Mouse (Mus musculus) thymus, postnatal 10 days (tissue): ENCODE measurements around the gene Chd8.
"Not testable (repeated sequence)": the region's sequence is repeated elsewhere in the genome, so short reads cannot be mapped to it uniquely, and the experiment has no call there.

Source experiments
- DNase-seq, 2 experiments: peaks; one replicate each; pipeline ENCODE4 v3.0.0; 2021; ENCODE audit warnings: low spot score in 2 of 2

The Chd8 gene

GRCm38 (mm10) chr14:52257484-52258213 lies at the start of gene Chd8:
Chd8 (minus strand) TSS chr14:52257780.
- peak; percentile 99 for DNase-seq

GRCm38 (mm10) chr14:52306100-52306499 lies 48.5 kb upstream of the Chd8 start:
- no peak for DNase-seq

GRCm38 (mm10) chr14:52304644-52305271 lies 47.2 kb upstream of the Chd8 start, which contains the start of gene Mettl3:
Mettl3 (minus strand) TSS chr14:52305128.
- peak; percentile 78 to 86 for DNase-seq

GRCm38 (mm10) chr14:52303517-52303916 lies 45.9 kb upstream of the Chd8 start:
- not testable (repeated sequence) for DNase-seq

GRCm38 (mm10) chr14:52295558-52296264 lies 38.1 kb upstream of the Chd8 start:
- DNase-seq, result no peak

GRCm38 (mm10) chr14:52284191-52284590 lies 26.6 kb upstream of the Chd8 start:
- no peak for DNase-seq

GRCm38 (mm10) chr14:52283629-52284028 lies 26.0 kb upstream of the Chd8 start:
- no peak for DNase-seq

GRCm38 (mm10) chr14:52279747-52280120 lies 22.2 kb upstream of the Chd8 start:
- DNase-seq, result no peak

GRCm38 (mm10) chr14:52278932-52279746 lies 21.6 kb upstream of the Chd8 start, which contains the start of the genes Tox4 and Rab2b:
Tox4 (plus strand) TSS chr14:52279146.
Rab2b (minus strand) TSS chr14:52279545.
- DNase-seq, result peak; percentile 97 to 99

GRCm38 (mm10) chr14:52277210-52277609 lies 19.6 kb upstream of the Chd8 start:
- no peak for DNase-seq

- no peak for DNase-seq
These were observed 15.2 kb upstream of the Chd8 start for GRCm38 (mm10) chr14:52272781-52273180.

- DNase-seq, result peak in 1 of 2 experiments; percentile 5
These were observed 1.0 kb downstream of the Chd8 start for GRCm38 (mm10) chr14:52256311-52257175.

GRCm38 (mm10) chr14:52246129-52246528 lies 11.5 kb downstream of the Chd8 start:
- DNase-seq, result no peak

- no peak for DNase-seq
These were observed 12.9 kb downstream of the Chd8 start for GRCm38 (mm10) chr14:52244690-52245042.

- peak; percentile 97 to 99 for DNase-seq
These were observed 13.4 kb downstream of the Chd8 start for GRCm38 (mm10) chr14:52244041-52244689.

GRCm38 (mm10) chr14:52236216-52236615 lies 21.4 kb downstream of the Chd8 start:
- no peak for DNase-seq

- no peak for DNase-seq
These were observed 22.4 kb downstream of the Chd8 start for GRCm38 (mm10) chr14:52235165-52235564.

GRCm38 (mm10) chr14:52232249-52232648 lies 25.3 kb downstream of the Chd8 start:
- no peak for DNase-seq

- DNase-seq, result no peak
These were observed 31.6 kb downstream of the Chd8 start for GRCm38 (mm10) chr14:52225972-52226371.

- no peak for DNase-seq
These were observed 40.3 kb downstream of the Chd8 start for GRCm38 (mm10) chr14:52217261-52217660.
